In the genomic region with DNA sequence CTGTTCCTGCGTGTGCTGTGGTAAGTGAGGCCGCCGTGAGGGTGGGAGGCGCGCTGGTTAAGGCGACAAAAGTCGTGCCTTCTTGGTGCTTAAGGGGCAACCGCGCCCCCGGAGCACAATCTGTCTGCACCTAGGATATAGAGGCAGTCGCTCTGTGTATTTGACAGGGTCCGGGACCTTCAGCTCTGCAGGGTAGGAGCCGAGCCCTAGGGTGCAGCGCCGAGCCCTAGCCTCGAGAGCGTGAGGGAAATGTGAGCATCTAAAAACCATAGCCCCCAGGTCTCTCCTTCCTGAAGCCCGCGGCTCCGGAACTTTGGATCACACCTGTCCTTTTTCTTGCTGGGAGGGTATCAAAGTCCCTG, we compare ENCODE assay signal across 8 mouse cellular contexts. TPM values are rescaled to one million over a fixed set of nuclear protein-coding genes. Genes with fewer than 3 reads are reported as not detected.
DNase-seq lines count a peak whose midpoint lies in the region; ATAC-seq lines count a peak whose summit lies in the region.

No protein-coding gene starts in this region.

- peak; percentile 55 for ATAC-seq in kidney, embryonic 15.5 days (replicated peaks; ENCODE audit: low FRiP score)
- peak; percentile 33 for ATAC-seq in common myeloid progenitor, adult 5-6 weeks (replicated peaks; ENCODE audit: low read depth, poor library complexity, severe bottlenecking)
- peak; percentile 61; the same call in 1 of the 2 replicates for ATAC-seq in intestine, embryonic 14.5 days (replicated peaks; ENCODE audit: low FRiP score, low TSS enrichment, low read depth)
- peak; percentile 81 for ATAC-seq in midbrain, embryonic 15.5 days (replicated peaks)

- H3K27ac ChIP-seq in kidney, embryonic 15.5 days = 0 out of 2 replicates have a peak overlapping the region, but pooled peaks have one; percentile 28
- H3K27ac ChIP-seq in intestine, embryonic 14.5 days (ENCODE audit: low read depth) = no peak overlapping the region
- H3K27ac ChIP-seq in midbrain, embryonic 15.5 days = peak overlapping the region; percentile 82

- H3K9ac ChIP-seq in kidney, embryonic 15.5 days = peak overlapping the region; percentile 68
- peak overlapping the region; percentile 56 for H3K9ac ChIP-seq in intestine, embryonic 14.5 days (ENCODE audit: low read length)
- H3K9ac ChIP-seq in midbrain, embryonic 15.5 days = peak overlapping the region; percentile 82

- peaks cover 12% of the 10 kb centered on the region; the same call in 1 of the 2 replicates for H3K27me3 ChIP-seq in kidney, embryonic 15.5 days
- H3K27me3 ChIP-seq in intestine, embryonic 14.5 days (replicated peaks; ENCODE audit: control insufficient read depth, insufficient read depth, low read length) = no peaks in the 10 kb centered on the region
- no peaks in the 10 kb centered on the region for H3K27me3 ChIP-seq in midbrain, embryonic 15.5 days (replicated peaks)

- peak overlapping the region; percentile 94 for H3K4me2 ChIP-seq in kidney, embryonic 15.5 days
- H3K4me2 ChIP-seq in intestine, embryonic 14.5 days (ENCODE audit: low read length) = peak overlapping the region; percentile 97
- peak overlapping the region; percentile 84 for H3K4me2 ChIP-seq in midbrain, embryonic 15.5 days

- intact Hi-C loops in gastrocnemius, postnatal 36 days (cut with DNase I) = no loop called here

- no peak for DNase-seq in kidney, postnatal 36 days
- DNase-seq in intestine, embryonic 14.5 days (ENCODE audit: low spot score) = no peak
- DNase-seq in cerebellum, postnatal 36 days = no peak
- DNase-seq in gastrocnemius, postnatal 36 days = no peak
- no peak for DNase-seq in urinary bladder, postnatal 25 days (ENCODE audit: low spot score)

- under 1% methylated on average over 20 of the region's 20 CpGs for WGBS in kidney, embryonic 15.5 days
- under 1% methylated on average over 20 of the region's 20 CpGs for WGBS in intestine, embryonic 14.5 days
- WGBS in midbrain, embryonic 15.5 days = under 1% methylated on average over 20 of the region's 20 CpGs

- H3K4me3 ChIP-seq in kidney, embryonic 15.5 days (replicated peaks) = peak overlapping the region; percentile 64
- peak overlapping the region; percentile 50 for H3K4me3 ChIP-seq in intestine, embryonic 14.5 days (ENCODE audit: low read depth, low read length)
- H3K4me3 ChIP-seq in midbrain, embryonic 15.5 days = peak overlapping the region; percentile 93

- peaks cover 13% of the 10 kb centered on the region for H3K36me3 ChIP-seq in kidney, embryonic 15.5 days
- no peaks in the 10 kb centered on the region for H3K36me3 ChIP-seq in intestine, embryonic 14.5 days (ENCODE audit: control insufficient read depth, insufficient read depth, low read length)
- peaks cover 9% of the 10 kb centered on the region; the same call in 1 of the 2 replicates for H3K36me3 ChIP-seq in midbrain, embryonic 15.5 days (replicated peaks)

- H3K9me3 ChIP-seq in kidney, embryonic 15.5 days (replicated peaks) = no peaks in the 10 kb centered on the region
- H3K9me3 ChIP-seq in intestine, embryonic 14.5 days (ENCODE audit: control insufficient read depth, low read length) = no peaks in the 10 kb centered on the region
- no peaks in the 10 kb centered on the region for H3K9me3 ChIP-seq in midbrain, embryonic 15.5 days

- H3K4me1 ChIP-seq in kidney, embryonic 15.5 days = peaks cover 16% of the 10 kb centered on the region
- peaks cover 12% of the 10 kb centered on the region for H3K4me1 ChIP-seq in intestine, embryonic 14.5 days (replicated peaks; ENCODE audit: control insufficient read depth, insufficient read depth, low read length)
- peaks cover 17% of the 10 kb centered on the region for H3K4me1 ChIP-seq in midbrain, embryonic 15.5 days

RNA-seq across cellular contexts. Expression of a gene that starts 0.4 kb away (rescaled TPM):
- 7.1 and 8.6 TPM in 2 replicates for polyA plus RNA-seq in kidney, embryonic 15.5 days (2015; fragmentation: Nextera tagmentation; extraction: Ambion mirVana)
- total RNA-seq in common myeloid progenitor, adult 5-6 weeks (2017) = 6.8 and 7.4 TPM in 2 replicates
- 9.3 and 10.3 TPM in 2 replicates for polyA plus RNA-seq in intestine, embryonic 14.5 days (2014; fragmentation: Nextera tagmentation; extraction: Ambion mirVana)
- 22.6 and 23.3 TPM in 2 replicates for polyA plus RNA-seq in midbrain, embryonic 15.5 days (2015; fragmentation: Nextera tagmentation; extraction: Ambion mirVana)
- total RNA-seq in gastrocnemius, postnatal 36 days (2021) = 1 to 10 TPM; 6.9 to 7.3 TPM
